Mouse (Mus musculus) liver, adult 2 months (tissue): Measurements from ENCODE around the gene Med25. TPM values are rescaled to one million over a fixed set of nuclear protein-coding genes. Genes with fewer than 3 reads are reported as not detected.

Source experiments
- DNase-seq: peaks from one replicate; pipeline ENCODE4 v3.0.0-alpha.2; 2011; ENCODE audit warnings: low read depth, low spot score; ENCODE audit errors: extremely low read depth
- H3K27ac ChIP-seq: fragments of 200-500 bp; replicated peaks from 2 replicates; pipeline ENCODE4 v1.5.1; 2012; ENCODE audit warnings: low read depth, mild to moderate bottlenecking, control low read depth, inconsistent platforms, low read length; ENCODE audit not compliant: insufficient read depth
- H3K27me3 ChIP-seq: fragments of 200-500 bp; 2 replicates; pipeline ENCODE4 v1.6.1; 2012; ENCODE audit warnings: mild to moderate bottlenecking, moderate library complexity, low read length, inconsistent platforms; ENCODE audit not compliant: control insufficient read depth, insufficient read depth
- H3K36me3 ChIP-seq: fragments of 200-500 bp; 2 replicates; pipeline ENCODE4 v1.6.1; 2012; ENCODE audit warnings: low read length, inconsistent platforms; ENCODE audit not compliant: control insufficient read depth, insufficient read depth
- H3K4me1 ChIP-seq: fragments of 200-500 bp; 2 replicates; pipeline ENCODE4 v1.6.1; 2011; ENCODE audit warnings: low read length; ENCODE audit not compliant: control insufficient read depth, insufficient read depth
- H3K4me3 ChIP-seq: fragments of 200-500 bp; 2 replicates; pipeline ENCODE4 v1.5.1; 2011; ENCODE audit warnings: low read depth, mild to moderate bottlenecking, control low read depth, low read length, moderate library complexity; ENCODE audit not compliant: insufficient read depth
- H3K79me2 ChIP-seq: fragments of 200-500 bp; 2 replicates; pipeline ENCODE4 v1.6.1; 2012; ENCODE audit warnings: inconsistent platforms, mild to moderate bottlenecking, low read length, moderate library complexity; ENCODE audit not compliant: control insufficient read depth, insufficient read depth
- H3K9ac ChIP-seq: fragments of 200-500 bp; 2 replicates; pipeline ENCODE4 v1.6.1; 2012; ENCODE audit warnings: low read depth, mild to moderate bottlenecking, control low read depth, inconsistent platforms, low read length
- CTCF ChIP-seq: fragments of 200-500 bp; IDR thresholded peaks from 2 replicates; pipeline ENCODE4 v1.5.1; 2011; ENCODE audit warnings: low read depth, low read length, control low read depth
- POLR2A ChIP-seq: fragments of 200-500 bp; IDR thresholded peaks from 2 replicates; pipeline ENCODE4 v1.6.1; 2011; ENCODE audit warnings: low read length, control low read depth; ENCODE audit not compliant: insufficient read depth; ENCODE audit errors: extremely low read depth
- WGBS: fragments of 180-500 bp; shearing (Covaris S2); methylation state at CpG from one replicate; pipeline ENCODE4 v1.1.7; 2018; 5-methylcytosine and 5-hydroxymethylcytosine counted together
- polyA plus RNA-seq: library from polyadenylated mRNA; depleted of rRNA; stranded (reverse); fragments of >200 nt; gene quantifications from 2 replicates; pipeline ENCODE4 v1.2.3, GENCODE M21; 2012
- total RNA-seq: library from RNA; depleted of rRNA; stranded (reverse); fragments of >200 nt; gene quantifications from 2 replicates; pipeline ENCODE4 v1.2.3, GENCODE M21; 2014

Gene Med25
- total and polyA plus RNA-seq, 2 experiments = 11.6 to 114 TPM

- WGBS = under 1% methylated on average over 103 of the region's 108 CpGs
- peaks cover 19% of the 10 kb centered on the region for H3K4me1 ChIP-seq
- H3K27me3 ChIP-seq = no peaks in the 10 kb centered on the region
- peak overlapping the region; percentile 94 for H3K27ac ChIP-seq
- H3K36me3 ChIP-seq = no peaks in the 10 kb centered on the region
- peak; percentile 45 for DNase-seq
- H3K4me3 ChIP-seq = peak overlapping the region; percentile 89
- H3K79me2 ChIP-seq = peaks cover 5% of the 10 kb centered on the region; the same call in 1 of the 2 replicates
- H3K9ac ChIP-seq = peak overlapping the region; percentile 99
- TF ChIP-seq CTCF (no peak), POLR2A (no peak)
Measured at GRCm38 (mm10) chr7:44868919-44869696, 23.4 kb downstream of the Med25 start.

- peak overlapping the region; percentile 35 for H3K27ac ChIP-seq
- WGBS = 6% methylated on average over 16 of the region's 16 CpGs
- peak overlapping the region; percentile 89 for H3K4me3 ChIP-seq
- peak; percentile 48 for DNase-seq
- TF ChIP-seq POLR2A (no peak), CTCF (no peak)
- no peaks in the 10 kb centered on the region for H3K36me3 ChIP-seq
- peaks cover 5% of the 10 kb centered on the region; the same call in 1 of the 2 replicates for H3K79me2 ChIP-seq
- H3K9ac ChIP-seq = peak overlapping the region; percentile 47
- H3K4me1 ChIP-seq = peaks cover 19% of the 10 kb centered on the region
- H3K27me3 ChIP-seq = no peaks in the 10 kb centered on the region
Measured at GRCm38 (mm10) chr7:44868465-44868864, 24.0 kb downstream of the Med25 start.

- no peaks in the 10 kb centered on the region for H3K36me3 ChIP-seq
- no peaks in the 10 kb centered on the region for H3K27me3 ChIP-seq
- no peak overlapping the region for H3K27ac ChIP-seq
- H3K9ac ChIP-seq = no peak overlapping the region
- TF ChIP-seq POLR2A = no peak
- no peak for TF ChIP-seq CTCF
- no peak for DNase-seq
- no peak overlapping the region for H3K4me3 ChIP-seq
- H3K4me1 ChIP-seq = peaks cover 18% of the 10 kb centered on the region
- WGBS = 50% methylated on average over 9 of the region's 9 CpGs
- H3K79me2 ChIP-seq = peaks cover 5% of the 10 kb centered on the region; the same call in 1 of the 2 replicates
Measured at GRCm38 (mm10) chr7:44867802-44868201, 24.7 kb downstream of the Med25 start.

GRCm38 (mm10) chr7:44867010-44867702 is 25.4 kb downstream of the Med25 start:
- H3K9ac ChIP-seq = no peak overlapping the region
- no peak for DNase-seq

GRCm38 (mm10) chr7:44866276-44867009 is 26.1 kb downstream of the Med25 start:
- H3K27me3 ChIP-seq = no peaks in the 10 kb centered on the region
- TF ChIP-seq POLR2A (no peak), CTCF (0 out of 2 replicates have a peak, but pooled peaks have one; percentile 13)
- no peak overlapping the region for H3K27ac ChIP-seq
- H3K4me1 ChIP-seq = peaks cover 16% of the 10 kb centered on the region
- H3K79me2 ChIP-seq = peaks cover 5% of the 10 kb centered on the region; the same call in 1 of the 2 replicates
- no peak overlapping the region for H3K9ac ChIP-seq
- 52% methylated on average over 15 of the region's 15 CpGs for WGBS
- no peak for DNase-seq
- H3K4me3 ChIP-seq = no peak overlapping the region
- no peaks in the 10 kb centered on the region for H3K36me3 ChIP-seq

More at GRCm38 (mm10) chr7:44867010-44867702, 25.4 kb downstream of the Med25 start:
- no peak for TF ChIP-seq POLR2A
- no peak for TF ChIP-seq CTCF
- 77% methylated on average over 19 of the region's 19 CpGs for WGBS
- Histone ChIP-seq H3K4me3 (no peak overlapping the region), H3K79me2 (peaks cover 5% of the 10 kb centered on the region; the same call in 1 of the 2 replicates), H3K36me3 (no peaks in the 10 kb centered on the region), H3K4me1 (peaks cover 16% of the 10 kb centered on the region), H3K27me3 (no peaks in the 10 kb centered on the region), H3K27ac (no peak overlapping the region)
